19 mouse cellular contexts compared by ENCODE assay signal in the genomic region with DNA sequence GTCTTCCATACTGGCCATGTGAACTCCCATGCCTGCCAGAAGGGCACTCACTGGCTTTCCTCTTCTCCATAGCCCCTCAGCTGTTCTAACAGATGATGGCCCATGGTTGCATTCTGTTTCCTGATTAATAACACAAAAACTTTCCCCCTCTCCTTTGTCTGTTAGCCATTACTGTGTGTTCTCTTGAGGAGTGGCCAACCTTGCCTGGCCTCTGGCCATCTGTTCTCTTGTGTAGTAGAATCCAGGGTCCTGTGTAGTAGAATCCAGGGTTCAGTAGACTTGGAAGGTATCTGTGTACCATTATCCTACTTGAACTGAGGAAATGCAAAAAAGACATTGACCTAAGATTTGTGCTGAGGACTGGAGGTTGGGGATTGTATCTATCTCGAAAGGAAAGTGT.
"Had no signal": no experiment of that assay in that cellular context is flagged by ENCODE, and none has a peak within 500 bp of the region (broad histone marks: within the 10 kb centered on the region; RNA-seq: fewer than 3 reads in every experiment).

No protein-coding gene starts in this region.

- H3K4me3 ChIP-seq: layer of hippocampus, adult 2 months; limb, embryonic 10.5 days; limb, embryonic 13.5 days; liver, embryonic 12.5 days; liver, embryonic 15.5 days; lung, embryonic 15.5 days; megakaryocyte, embryonic 14.5 days; midbrain, embryonic 10.5 days; midbrain, embryonic 13.5 days; neural tube, embryonic 13.5 days had no signal

- DNase-seq: kidney, postnatal 25 days; layer of hippocampus, adult 9-11 months; liver; lung, adult 18-20 months; lung, postnatal 10 days; lung, postnatal 36 days; thymus, adult 18-20 months; thymus, postnatal 36 days had no signal

- H3K9ac ChIP-seq: limb, embryonic 13.5 days; liver, embryonic 12.5 days; liver, embryonic 15.5 days; lung, embryonic 15.5 days; midbrain, embryonic 13.5 days; neural tube, embryonic 13.5 days had no signal

- ATAC-seq: liver, embryonic 12.5 days; midbrain, embryonic 13.5 days had no signal

- H3K9me3 ChIP-seq: limb, embryonic 10.5 days; limb, embryonic 13.5 days; liver, embryonic 12.5 days; liver, embryonic 15.5 days; lung, embryonic 15.5 days; megakaryocyte, embryonic 14.5 days; midbrain, embryonic 10.5 days; midbrain, embryonic 13.5 days; neural tube, embryonic 13.5 days had no signal

- H3K36me3 ChIP-seq: lung, embryonic 15.5 days had no signal

- H3K27me3 ChIP-seq: limb, embryonic 13.5 days; liver, embryonic 12.5 days; liver, embryonic 15.5 days; lung, embryonic 15.5 days; megakaryocyte, embryonic 14.5 days; midbrain, embryonic 13.5 days; neural tube, embryonic 13.5 days had no signal

- H3K27ac ChIP-seq: kidney, postnatal 0 days; layer of hippocampus, adult 2 months; limb, embryonic 10.5 days; limb, embryonic 13.5 days; liver, embryonic 12.5 days; liver, embryonic 15.5 days; lung, embryonic 15.5 days; midbrain, embryonic 10.5 days; midbrain, embryonic 13.5 days; neural tube, embryonic 13.5 days had no signal

- H3K4me2 ChIP-seq: limb, embryonic 13.5 days; liver, embryonic 12.5 days; liver, embryonic 15.5 days; lung, embryonic 15.5 days; midbrain, embryonic 13.5 days; neural tube, embryonic 13.5 days had no signal
